Mouse (Mus musculus): ENCODE measurements around the gene Gpr146.
A peak's percentile ranks its signal among the peaks of the same experiment; 100 is the strongest.

The Gpr146 gene

DNA sequence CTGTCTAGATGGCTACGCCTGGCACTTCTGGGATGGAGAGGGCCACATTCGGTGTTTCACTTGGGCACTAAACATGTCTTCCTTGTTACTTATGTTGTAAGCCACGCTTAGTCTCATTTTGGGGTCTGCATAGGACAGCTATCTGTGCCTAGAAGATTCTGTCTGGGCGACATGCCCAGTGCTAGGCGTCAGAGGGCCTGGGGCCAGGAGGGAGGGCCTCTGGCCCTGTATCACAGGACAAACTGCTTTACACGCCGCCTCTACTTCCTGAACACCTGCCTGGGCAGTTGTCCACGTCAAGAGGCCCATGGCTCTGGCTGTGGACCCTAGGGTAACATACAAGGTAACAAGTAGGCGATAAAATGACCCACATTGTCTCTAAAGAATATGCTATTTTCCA lies 50.5 kb downstream of the Gpr146 start:
- DNase-seq (ENCODE audit: low spot score in 2 of 2) = no peak

DNA sequence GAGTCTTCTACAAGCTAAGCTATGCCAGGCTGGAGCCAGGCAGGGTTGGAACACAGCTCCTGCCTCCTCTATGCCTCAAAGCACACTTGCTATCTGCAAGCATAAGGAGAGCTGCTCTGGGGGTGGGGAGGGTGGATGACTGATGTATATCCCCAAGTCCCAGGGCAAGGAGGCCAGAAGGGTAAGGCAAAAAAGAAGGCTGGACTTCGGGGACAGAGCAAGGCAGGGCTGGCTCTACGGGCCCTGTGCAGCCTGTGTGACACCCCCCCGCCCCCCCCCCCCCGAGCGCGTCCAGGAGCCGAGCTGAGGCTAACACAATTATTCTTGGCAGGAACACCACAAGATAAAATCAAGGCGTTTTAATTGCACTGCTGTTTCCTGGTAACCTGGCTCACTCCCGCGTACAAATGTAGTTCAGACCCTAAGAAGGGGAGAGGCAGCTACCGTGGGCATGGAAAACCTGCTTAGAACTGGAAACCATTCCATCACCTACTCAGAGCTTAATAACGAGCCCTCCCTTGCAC lies 52.4 kb downstream of the Gpr146 start:
- no peak for DNase-seq (ENCODE audit: low spot score in 2 of 2)

DNA sequence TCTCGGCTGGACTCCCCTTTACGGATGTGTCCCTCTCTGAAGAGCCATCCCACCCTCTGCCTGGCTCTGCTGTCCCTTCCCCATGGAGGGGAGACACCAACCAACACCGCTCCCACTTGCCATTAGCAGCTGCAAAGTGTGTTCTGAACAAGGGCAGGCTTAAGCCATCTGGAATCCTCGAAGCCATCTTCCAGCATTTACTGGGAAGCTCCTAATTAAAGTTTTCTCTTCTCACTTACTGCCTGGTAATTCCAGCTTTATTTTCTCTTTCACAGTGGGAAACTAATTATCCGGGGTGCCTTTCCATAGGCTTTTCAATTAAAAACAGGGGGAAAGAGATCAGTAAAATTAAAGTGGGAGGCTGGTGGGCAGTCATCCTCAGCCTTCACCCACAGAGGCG lies 54.8 kb downstream of the Gpr146 start:
- no peak for DNase-seq (ENCODE audit: low spot score in 2 of 2)

DNA sequence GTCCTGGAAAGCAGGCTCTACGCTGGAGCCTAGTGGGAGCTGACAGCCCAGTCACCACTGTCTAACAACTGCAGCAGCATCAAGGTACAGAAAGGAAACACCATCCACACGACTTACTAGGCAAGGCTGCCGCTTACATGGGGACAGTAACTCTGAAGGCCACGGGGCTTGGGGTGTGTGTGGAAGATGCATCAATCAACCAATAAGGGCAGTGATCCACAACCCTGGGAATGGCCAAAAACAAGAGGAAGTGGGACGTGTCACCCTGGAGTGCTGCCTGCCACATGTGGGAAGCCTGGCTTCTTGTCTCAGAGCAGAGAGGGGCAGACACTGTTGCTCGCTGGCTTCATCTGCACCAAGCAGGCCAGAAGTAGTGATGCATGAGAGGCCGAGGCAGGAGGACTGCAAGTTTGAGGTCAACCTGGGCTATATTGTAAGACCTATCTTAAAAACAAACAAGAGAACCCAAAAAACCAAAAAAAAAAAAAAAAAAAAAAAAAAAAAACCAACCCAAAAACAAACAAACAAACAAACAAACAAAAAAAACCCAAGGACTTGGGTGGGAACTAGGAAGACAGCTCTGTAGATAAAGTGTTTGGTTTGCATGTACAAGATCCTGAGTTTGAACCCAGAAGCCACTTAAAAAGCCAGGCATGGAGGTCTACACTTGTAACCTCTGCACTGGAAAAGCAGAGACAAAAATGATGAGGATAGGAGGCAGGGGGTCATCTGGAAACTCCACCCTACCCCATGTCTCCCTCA lies 55.4 kb downstream of the Gpr146 start:
- no peak for DNase-seq (ENCODE audit: low spot score in 2 of 2)

DNA sequence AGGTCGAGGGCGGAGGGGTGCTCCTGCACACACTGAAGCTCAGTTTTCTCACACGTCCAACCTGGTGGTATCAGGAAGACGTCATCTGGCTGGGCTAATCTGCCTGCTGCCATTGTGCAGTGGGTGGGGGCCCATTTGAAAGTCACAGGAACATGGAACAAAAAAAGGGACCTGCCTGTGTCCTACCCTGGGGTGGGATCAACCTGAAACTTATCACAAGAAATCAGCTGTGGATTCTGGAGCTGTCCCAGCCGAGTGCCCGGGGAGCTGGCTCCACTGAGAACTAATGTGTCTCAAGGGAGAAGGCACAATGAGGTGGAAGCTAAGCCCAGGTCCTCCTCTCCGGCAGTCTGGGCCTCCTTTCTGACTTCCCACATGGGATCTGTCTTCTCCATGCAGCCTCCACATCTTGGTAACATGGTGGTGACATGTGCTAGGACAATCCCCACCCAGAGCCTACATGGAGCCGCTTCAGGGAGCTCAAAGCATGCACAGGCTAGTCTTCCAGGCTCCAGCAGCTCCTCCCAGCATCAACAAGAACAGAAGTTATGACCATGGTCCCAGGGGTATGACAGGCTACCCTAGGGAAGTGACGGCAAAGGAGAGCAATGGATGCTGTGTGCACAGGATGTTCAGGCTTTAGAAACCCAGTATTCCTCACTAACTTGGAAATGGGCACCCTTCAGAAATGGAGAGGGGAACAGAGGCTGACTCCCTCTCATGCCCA lies 56.5 kb downstream of the Gpr146 start:
- no peak for DNase-seq (ENCODE audit: low spot score in 2 of 2)

DNA sequence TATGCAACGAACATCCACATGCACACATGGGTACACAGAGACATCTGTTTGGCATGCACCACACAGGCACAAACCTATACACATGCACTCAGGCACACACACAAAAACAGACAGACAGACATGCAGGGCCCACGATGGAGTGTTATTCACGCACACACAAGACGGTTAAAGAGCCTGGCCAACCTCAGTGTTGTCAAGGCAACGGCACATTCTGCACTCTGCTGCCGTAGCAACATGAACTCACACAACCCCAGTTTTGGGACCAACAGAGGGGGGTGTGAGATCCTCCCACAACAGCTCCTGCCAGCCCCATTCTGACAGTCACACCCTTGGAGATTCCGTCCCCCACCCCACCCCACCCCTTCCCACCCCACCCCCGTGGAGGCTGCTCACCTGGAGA lies 57.4 kb downstream of the Gpr146 start:
- no peak for DNase-seq (ENCODE audit: low spot score in 2 of 2)

DNA sequence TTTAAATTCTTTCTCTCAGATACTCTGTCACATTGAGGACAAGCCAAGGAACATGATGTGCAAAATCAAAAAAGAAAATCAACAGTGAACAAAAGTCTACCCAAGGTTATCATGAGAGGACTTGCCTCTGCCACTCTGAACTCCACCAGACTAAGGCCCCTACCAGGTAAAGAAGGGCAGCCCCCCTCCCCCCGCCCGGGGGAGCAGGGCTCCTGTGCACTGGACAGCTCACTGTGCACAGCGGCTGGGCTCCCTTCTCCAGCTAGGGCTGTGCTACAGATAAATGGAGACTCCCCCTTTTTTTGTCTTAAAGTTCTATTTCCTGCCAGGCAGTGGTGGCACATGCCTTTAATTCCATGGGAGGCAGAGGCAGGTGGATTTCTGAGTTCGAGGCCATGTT lies 60.3 kb downstream of the Gpr146 start:
- no peak for DNase-seq (ENCODE audit: low spot score in 2 of 2)

DNA sequence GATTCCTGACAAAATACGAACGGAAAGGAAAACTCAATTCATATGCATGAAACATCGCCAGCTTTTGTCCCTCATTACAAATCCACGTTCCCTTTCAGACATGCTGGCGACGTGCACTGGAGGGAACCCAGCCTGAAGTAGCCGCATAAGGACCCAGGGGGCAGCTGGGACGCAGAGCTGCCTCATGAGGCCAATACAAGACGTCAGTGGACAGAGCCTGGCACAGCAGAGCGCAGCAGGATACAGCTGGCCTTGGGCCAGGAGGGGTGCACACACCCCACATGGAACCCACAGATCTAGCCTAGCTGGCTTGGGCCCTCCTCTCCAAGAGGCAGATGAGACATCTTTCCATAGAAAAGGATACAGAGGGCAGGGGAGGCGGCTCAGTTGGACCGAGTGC lies 60.9 kb downstream of the Gpr146 start:
- no peak for DNase-seq (ENCODE audit: low spot score in 2 of 2)

DNA sequence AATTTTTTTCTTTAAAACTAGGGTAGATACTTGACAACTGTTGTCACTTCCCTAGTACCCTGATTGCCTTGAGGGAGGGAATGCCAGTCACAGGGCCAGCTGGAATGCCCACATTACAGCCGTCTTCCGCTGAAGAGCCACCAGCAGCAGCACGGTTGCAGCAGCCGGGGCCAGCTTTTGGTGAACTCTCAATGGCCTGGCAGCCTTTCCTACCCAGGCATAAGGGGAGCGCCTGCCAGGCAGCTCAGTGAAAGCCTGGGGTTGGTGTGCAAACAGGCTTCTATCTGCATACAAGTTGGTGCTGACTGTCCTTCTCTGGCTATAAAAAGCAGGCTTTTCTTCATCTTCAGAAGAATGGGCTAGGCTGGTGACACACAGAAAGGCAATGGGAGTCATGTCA lies 63.0 kb downstream of the Gpr146 start:
- peak in 1 of 2 experiments; percentile 21 for DNase-seq (ENCODE audit: low spot score in 2 of 2)

DNA sequence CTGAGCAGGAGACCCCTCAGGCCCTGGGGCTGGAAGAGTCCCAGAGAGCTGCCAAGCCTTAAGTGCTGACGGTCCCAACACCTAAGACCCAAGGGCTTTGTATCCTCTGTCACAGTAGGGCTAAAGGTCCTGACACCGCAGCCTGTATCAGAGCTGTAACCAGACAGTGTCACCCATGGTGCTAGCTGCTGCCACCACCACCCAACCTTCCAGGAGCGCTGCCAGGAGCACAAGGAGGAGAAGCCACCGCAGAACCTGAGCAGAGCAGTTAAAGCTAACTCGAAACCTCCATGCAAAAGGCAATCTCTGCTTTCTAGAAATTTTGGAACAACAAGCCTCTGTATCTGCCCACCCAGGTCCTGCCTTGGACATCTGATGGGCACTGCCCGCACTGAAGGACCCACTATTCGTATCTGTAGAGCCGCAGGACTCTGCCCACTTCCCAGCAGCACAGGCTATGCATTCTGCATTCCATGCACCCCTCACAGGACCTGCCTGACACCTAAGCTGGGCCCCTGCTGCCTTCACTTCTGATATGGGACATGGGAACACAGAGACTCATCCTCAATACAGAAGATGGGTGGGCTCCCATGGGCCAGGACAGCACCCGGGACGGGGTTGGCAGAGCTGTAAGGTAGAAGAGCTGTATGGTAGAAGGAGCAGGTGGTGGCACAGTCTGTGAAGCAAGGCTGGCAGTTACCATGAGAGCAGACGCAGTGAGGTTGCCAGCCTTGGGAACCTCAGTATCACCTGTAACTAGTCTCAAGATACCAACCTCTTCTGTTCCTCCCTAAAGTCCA lies 63.6 kb downstream of the Gpr146 start:
- DNase-seq (ENCODE audit: low spot score in 2 of 2) = no peak

DNA sequence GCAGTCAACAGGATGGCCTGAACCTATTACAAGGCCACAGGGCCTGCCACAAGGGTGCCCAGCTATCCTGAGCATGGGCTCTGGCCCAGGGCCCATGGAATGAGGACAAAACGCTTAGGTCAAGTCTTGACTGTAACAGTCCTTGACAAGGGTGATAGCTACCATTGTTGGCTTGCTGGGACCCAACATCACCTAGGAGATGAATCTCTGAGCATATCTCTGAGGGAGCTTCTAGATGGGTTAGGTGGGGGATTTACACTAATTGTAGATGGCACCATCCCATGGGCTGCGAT lies 64.2 kb downstream of the Gpr146 start:
- DNase-seq (ENCODE audit: low spot score in 2 of 2) = no peak

DNA sequence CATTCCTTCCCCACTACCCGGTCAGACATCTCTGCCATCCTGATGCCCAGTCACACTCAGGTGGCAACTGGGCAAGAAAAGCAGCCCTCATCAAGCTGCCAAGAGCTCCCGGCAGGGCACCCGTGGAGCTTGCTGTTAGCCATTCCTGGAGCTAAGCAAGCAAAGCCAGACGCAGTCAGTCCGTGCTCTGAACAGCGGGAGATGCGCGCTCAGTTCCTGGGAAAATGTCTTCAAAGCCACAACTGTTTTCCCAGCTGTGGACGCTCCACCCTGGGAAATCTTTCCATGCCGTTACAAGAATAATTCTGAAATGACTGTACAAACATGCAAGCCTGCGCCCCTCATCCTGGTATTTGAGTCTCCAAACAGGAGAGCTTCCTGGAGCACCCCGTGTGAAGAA lies 64.9 kb downstream of the Gpr146 start:
- no peak for DNase-seq (ENCODE audit: low spot score in 2 of 2)

DNA sequence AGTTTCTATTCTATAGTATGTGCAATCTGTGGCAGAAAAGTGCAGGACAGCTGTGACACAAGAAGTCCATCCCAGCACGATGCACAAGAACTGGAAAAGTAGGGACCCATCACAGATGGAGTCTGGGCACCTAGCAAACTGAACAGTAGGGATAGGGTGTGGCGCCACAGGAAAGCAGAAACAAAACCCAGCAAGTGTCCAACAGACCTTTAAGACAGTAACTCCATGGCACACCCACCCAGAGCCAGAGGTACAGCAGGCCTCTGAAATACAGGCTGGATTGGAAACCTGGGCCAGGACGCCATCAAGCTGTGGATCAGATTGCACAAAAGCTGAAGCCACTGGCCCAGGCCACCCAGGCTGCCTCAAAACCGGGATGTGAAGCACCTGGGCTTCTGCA lies 65.5 kb downstream of the Gpr146 start:
- DNase-seq (ENCODE audit: low spot score in 2 of 2) = no peak

DNA sequence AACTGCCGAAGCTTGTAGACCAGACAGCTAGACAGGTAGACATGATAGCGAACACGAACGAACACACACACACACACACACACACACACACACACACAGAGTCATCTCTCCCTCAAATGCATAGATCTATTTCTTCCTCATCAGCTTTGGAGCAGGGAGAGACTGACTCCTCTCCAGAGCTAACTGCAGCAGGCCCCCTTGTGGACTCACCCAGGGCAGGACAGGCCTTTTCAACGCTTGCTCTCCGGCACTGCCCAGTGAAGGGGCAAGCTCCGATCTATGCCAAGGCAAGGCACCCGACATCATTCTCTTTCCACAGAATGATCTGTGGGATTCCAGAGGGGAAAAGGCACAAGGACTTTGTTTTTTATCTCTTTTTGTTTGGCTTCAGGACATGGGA lies 67.8 kb downstream of the Gpr146 start:
- DNase-seq (ENCODE audit: low spot score in 2 of 2) = no peak
